Mouse (Mus musculus): ENCODE data around the gene Tcf7l1. TPM values are rescaled to one million over a fixed set of nuclear protein-coding genes. Genes with fewer than 3 reads are reported as not detected.
A peak's percentile ranks its signal among the peaks of the same experiment; 100 is the strongest.

Gene Tcf7l1
- polyA plus RNA-seq, 1 experiment from 2014 or later: 17.0 TPM

DNA sequence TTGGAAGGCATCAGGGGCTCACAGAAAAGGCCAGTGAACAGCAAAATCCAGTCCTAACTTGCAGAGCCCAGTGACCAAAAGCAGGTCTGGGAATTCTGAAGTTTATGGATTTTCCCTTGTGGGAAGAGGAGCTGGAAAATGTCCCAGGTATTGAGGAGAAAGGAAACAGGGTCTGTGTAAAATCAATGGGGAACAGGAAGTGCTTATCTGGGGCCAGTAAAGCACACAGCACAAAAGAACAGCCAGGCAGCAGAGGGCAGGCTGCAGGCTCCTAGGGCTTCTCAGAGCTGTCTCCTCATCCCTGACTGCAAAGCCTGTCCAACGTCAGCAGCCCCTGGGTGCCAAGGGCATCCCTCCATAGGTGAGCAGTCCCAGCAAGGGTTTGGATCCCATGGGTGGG lies 126.1 kb downstream of the Tcf7l1 start:
- no peak overlapping the region for H3K27ac ChIP-seq (ENCODE audit: low read depth, low read length)
- no peaks in the 10 kb centered on the region for H3K27me3 ChIP-seq (ENCODE audit: control insufficient read depth, insufficient read depth, low read length)
- no peak for DNase-seq (ENCODE audit: low spot score)
- H3K4me1 ChIP-seq (replicated peaks; ENCODE audit: control insufficient read depth, insufficient read depth, low read length): no peaks in the 10 kb centered on the region
- H3K4me2 ChIP-seq (replicated peaks; ENCODE audit: low read depth, low read length): no peak overlapping the region
- H3K4me3 ChIP-seq (ENCODE audit: low read depth, low read length): no peak overlapping the region
- H3K36me3 ChIP-seq (ENCODE audit: control insufficient read depth, insufficient read depth, low read length): no peaks in the 10 kb centered on the region
- ATAC-seq (ENCODE audit: low FRiP score): no peak
- H3K9me3 ChIP-seq (ENCODE audit: control insufficient read depth, low read length): no peaks in the 10 kb centered on the region
- WGBS: 17% methylated on average over 1 of the region's 1 CpGs
- H3K9ac ChIP-seq (ENCODE audit: low read depth, low read length): no peak overlapping the region

DNA sequence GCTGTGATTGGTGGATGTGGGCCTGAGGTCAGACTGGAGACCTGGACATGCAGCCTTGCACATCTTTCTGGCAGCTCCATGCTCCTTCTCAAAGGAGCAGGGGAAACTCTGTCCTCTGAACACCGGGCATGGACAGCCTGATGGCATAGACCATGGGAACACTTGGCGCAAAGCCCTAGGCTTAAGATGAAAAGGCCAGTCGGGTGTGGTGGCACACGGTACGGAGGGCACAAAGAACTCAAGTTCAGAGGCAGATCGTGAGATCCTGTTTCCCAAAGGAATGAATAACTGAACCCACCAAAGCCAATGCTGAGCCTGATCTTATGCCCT lies 128.7 kb downstream of the Tcf7l1 start:
- H3K9ac ChIP-seq (ENCODE audit: low read depth, low read length): no peak overlapping the region
- H3K27ac ChIP-seq (ENCODE audit: low read depth, low read length): no peak overlapping the region
- no peaks in the 10 kb centered on the region for H3K36me3 ChIP-seq (ENCODE audit: control insufficient read depth, insufficient read depth, low read length)
- no peak for ATAC-seq (ENCODE audit: low FRiP score)
- H3K9me3 ChIP-seq (ENCODE audit: control insufficient read depth, low read length): no peaks in the 10 kb centered on the region
- H3K27me3 ChIP-seq (ENCODE audit: control insufficient read depth, insufficient read depth, low read length): no peaks in the 10 kb centered on the region
- no peak overlapping the region for H3K4me2 ChIP-seq (replicated peaks; ENCODE audit: low read depth, low read length)
- DNase-seq (ENCODE audit: low spot score): no peak
- H3K4me1 ChIP-seq (replicated peaks; ENCODE audit: control insufficient read depth, insufficient read depth, low read length): no peaks in the 10 kb centered on the region
- no peak overlapping the region for H3K4me3 ChIP-seq (ENCODE audit: low read depth, low read length)
- 87% methylated on average over 6 of the region's 6 CpGs for WGBS

DNA sequence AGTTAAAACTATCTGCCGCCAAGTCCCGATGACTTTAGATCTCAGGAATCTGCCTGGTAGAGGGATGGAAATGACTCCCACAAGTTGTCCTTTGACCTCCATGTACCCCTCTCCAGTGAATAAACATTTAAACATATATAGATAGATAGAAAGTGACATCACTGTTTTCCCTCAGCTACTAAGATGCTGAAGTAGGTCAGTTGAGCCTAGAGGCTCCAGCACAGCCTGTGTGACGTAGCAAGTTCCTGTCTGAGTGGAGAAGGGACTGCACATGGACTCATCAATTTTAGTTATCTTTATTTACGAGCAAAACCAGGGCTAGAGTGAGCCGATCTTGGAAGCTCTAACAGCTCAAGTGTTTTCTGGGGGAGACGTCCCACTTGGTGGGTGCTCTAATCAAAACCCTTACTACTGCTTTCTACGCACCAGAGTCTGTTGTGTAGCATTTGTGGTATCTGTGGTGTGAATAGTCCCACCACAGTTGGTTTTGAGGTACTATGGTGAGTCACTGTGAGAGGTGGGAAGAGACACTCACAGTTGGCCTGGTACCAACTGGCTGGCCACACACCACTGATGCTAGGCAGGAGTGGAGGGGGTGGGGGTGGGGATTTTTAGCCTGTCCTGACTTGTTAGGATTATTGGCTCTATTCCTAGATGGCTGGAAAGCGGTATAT lies 129.2 kb downstream of the Tcf7l1 start:
- no peak for ATAC-seq (ENCODE audit: low FRiP score)
- no peak overlapping the region for H3K4me3 ChIP-seq (ENCODE audit: low read depth, low read length)
- no peak for DNase-seq (ENCODE audit: low spot score)
- no peak overlapping the region for H3K4me2 ChIP-seq (replicated peaks; ENCODE audit: low read depth, low read length)
- H3K9ac ChIP-seq (ENCODE audit: low read depth, low read length): no peak overlapping the region
- no peaks in the 10 kb centered on the region for H3K9me3 ChIP-seq (ENCODE audit: control insufficient read depth, low read length)
- WGBS: 87% methylated on average over 8 of the region's 8 CpGs
- no peaks in the 10 kb centered on the region for H3K4me1 ChIP-seq (replicated peaks; ENCODE audit: control insufficient read depth, insufficient read depth, low read length)
- no peaks in the 10 kb centered on the region for H3K27me3 ChIP-seq (ENCODE audit: control insufficient read depth, insufficient read depth, low read length)
- H3K27ac ChIP-seq (ENCODE audit: low read depth, low read length): no peak overlapping the region
- H3K36me3 ChIP-seq (ENCODE audit: control insufficient read depth, insufficient read depth, low read length): no peaks in the 10 kb centered on the region

DNA sequence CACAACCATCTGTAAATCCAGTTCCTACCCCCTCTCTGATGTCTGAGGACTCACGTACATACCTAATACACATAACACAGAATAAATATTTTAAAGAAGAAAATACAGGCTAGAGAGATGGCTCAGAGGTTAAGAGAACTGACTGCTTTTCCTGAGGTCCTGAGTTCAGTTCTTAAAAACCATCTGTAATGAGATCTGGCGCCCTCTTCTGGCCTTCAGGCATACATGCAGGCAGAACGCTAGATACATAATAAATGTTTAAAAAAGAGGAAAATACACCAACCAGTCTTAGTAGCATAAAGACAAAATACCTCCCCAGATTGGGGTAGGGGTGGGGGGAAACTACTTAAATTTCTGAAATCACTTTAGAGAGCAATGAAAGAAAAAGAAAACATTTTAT lies 131.0 kb downstream of the Tcf7l1 start:
- Histone ChIP-seq H3K36me3 (ENCODE audit: control insufficient read depth, insufficient read depth, low read length) (no peaks in the 10 kb centered on the region), H3K9me3 (ENCODE audit: control insufficient read depth, low read length) (no peaks in the 10 kb centered on the region), H3K4me3 (ENCODE audit: low read depth, low read length) (no peak overlapping the region), H3K4me2 (replicated peaks; ENCODE audit: low read depth, low read length) (no peak overlapping the region), H3K27me3 (ENCODE audit: control insufficient read depth, insufficient read depth, low read length) (no peaks in the 10 kb centered on the region), H3K27ac (ENCODE audit: low read depth, low read length) (no peak overlapping the region), H3K4me1 (replicated peaks; ENCODE audit: control insufficient read depth, insufficient read depth, low read length) (no peaks in the 10 kb centered on the region), H3K9ac (ENCODE audit: low read depth, low read length) (no peak overlapping the region)
- 61% methylated on average over 3 of the region's 3 CpGs for WGBS
- ATAC-seq (ENCODE audit: low FRiP score) (no peak), DNase-seq (ENCODE audit: low spot score) (peak; percentile 53)

DNA sequence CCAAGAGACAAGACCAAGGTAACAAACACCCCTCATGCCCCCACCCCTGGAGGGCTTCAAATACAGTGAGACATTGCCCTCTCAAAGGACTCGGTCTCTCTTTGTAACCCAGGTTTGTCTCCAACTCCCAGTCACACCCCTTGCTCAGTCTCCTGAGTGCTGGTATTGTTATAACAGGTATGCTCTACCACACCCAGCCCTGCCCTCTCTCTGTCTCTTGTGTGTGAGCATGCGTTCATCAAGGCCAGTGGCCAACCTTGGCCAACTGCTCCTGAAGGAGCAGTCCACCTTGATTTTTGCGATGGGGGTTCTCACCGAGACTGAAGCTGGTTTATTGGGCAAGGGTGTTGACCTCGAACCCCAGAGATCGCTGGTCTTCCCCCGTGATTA lies 133.0 kb downstream of the Tcf7l1 start:
- 0 out of 2 replicates have a peak overlapping the region, but pooled peaks have one; percentile 7 for H3K27ac ChIP-seq (ENCODE audit: low read depth, low read length)
- no peaks in the 10 kb centered on the region for H3K27me3 ChIP-seq (ENCODE audit: control insufficient read depth, insufficient read depth, low read length)
- no peak for ATAC-seq (ENCODE audit: low FRiP score)
- H3K4me1 ChIP-seq (replicated peaks; ENCODE audit: control insufficient read depth, insufficient read depth, low read length): no peaks in the 10 kb centered on the region
- DNase-seq (ENCODE audit: low spot score): no peak
- H3K36me3 ChIP-seq (ENCODE audit: control insufficient read depth, insufficient read depth, low read length): no peaks in the 10 kb centered on the region
- H3K4me2 ChIP-seq (replicated peaks; ENCODE audit: low read depth, low read length): no peak overlapping the region
- no peak overlapping the region for H3K9ac ChIP-seq (ENCODE audit: low read depth, low read length)
- H3K4me3 ChIP-seq (ENCODE audit: low read depth, low read length): no peak overlapping the region
- H3K9me3 ChIP-seq (ENCODE audit: control insufficient read depth, low read length): no peaks in the 10 kb centered on the region
- 81% methylated on average over 7 of the region's 7 CpGs for WGBS

DNA sequence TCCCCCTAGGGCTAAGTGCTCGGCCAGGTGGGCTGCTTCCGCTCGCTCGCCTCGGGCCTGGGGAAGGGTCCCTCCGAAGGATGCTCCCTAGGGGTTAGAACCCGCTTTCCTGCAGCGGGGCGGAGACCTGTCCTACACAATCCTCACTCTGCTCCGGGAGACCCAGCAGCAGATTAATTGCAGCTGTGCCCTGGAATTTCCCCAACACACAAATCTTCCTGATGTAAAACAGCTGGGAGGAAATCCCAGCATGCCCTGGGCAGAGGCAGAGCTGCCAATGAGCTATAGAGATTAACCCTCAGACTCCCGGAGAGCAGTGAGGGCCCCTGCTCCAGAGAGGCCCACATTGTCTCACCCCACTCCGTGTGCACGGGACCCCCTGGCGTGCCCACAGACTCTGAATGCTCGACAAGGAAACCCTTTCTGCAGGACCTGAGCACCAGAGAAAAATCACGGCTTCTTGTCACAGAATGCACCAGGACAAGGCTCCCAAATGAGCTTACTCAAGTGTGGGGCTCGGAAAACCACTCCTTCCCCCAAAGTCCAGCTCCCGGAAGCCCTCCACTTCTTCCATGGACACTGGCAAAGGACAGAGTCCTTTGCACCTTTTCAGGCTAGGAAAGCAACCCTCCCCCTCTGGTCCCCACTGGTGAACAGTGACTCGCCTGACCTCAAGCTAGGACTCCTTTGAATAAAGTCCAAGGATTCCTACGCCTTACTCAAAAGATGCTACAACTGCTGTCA lies 133.6 kb downstream of the Tcf7l1 start:
- H3K27me3 ChIP-seq (ENCODE audit: control insufficient read depth, insufficient read depth, low read length): no peaks in the 10 kb centered on the region
- no peaks in the 10 kb centered on the region for H3K4me1 ChIP-seq (replicated peaks; ENCODE audit: control insufficient read depth, insufficient read depth, low read length)
- no peak overlapping the region for H3K4me3 ChIP-seq (ENCODE audit: low read depth, low read length)
- H3K9me3 ChIP-seq (ENCODE audit: control insufficient read depth, low read length): no peaks in the 10 kb centered on the region
- DNase-seq (ENCODE audit: low spot score) (peak; percentile 67), ATAC-seq (ENCODE audit: low FRiP score) (peak; percentile 69; the same call in 1 of the 2 replicates)
- H3K4me2 ChIP-seq (replicated peaks; ENCODE audit: low read depth, low read length): peak overlapping the region; percentile 24; the same call in 1 of the 2 replicates
- no peak overlapping the region for H3K9ac ChIP-seq (ENCODE audit: low read depth, low read length)
- peak overlapping the region; percentile 19 for H3K27ac ChIP-seq (ENCODE audit: low read depth, low read length)
- WGBS: 46% methylated on average over 20 of the region's 20 CpGs
- no peaks in the 10 kb centered on the region for H3K36me3 ChIP-seq (ENCODE audit: control insufficient read depth, insufficient read depth, low read length)

DNA sequence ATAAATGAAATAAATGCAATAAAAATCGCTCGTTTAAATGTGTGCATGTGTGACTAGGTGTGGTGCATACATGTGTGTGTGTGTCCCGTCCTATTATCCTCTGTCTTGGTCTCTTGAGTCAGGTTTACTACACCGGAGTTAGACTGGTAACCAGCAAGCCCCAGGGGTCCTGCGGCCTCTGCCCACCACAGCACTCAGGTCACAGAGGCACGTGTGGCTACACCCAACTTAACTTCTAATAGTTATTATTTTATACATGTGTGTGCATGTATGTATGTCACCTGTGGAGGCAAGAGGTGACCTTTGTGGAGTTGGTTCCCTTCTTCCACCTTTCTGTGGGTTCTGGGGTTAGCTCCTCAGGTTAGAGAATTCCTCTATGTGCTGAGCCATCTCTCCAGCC lies 134.7 kb downstream of the Tcf7l1 start:
- Histone ChIP-seq H3K9ac (ENCODE audit: low read depth, low read length) (no peak overlapping the region), H3K27me3 (ENCODE audit: control insufficient read depth, insufficient read depth, low read length) (no peaks in the 10 kb centered on the region), H3K4me3 (ENCODE audit: low read depth, low read length) (no peak overlapping the region), H3K9me3 (ENCODE audit: control insufficient read depth, low read length) (no peaks in the 10 kb centered on the region), H3K4me2 (replicated peaks; ENCODE audit: low read depth, low read length) (no peak overlapping the region), H3K36me3 (ENCODE audit: control insufficient read depth, insufficient read depth, low read length) (no peaks in the 10 kb centered on the region), H3K27ac (ENCODE audit: low read depth, low read length) (no peak overlapping the region), H3K4me1 (replicated peaks; ENCODE audit: control insufficient read depth, insufficient read depth, low read length) (no peaks in the 10 kb centered on the region)
- WGBS: 91% methylated on average over 6 of the region's 6 CpGs
- ATAC-seq (ENCODE audit: low FRiP score) (no peak), DNase-seq (ENCODE audit: low spot score) (no peak)

DNA sequence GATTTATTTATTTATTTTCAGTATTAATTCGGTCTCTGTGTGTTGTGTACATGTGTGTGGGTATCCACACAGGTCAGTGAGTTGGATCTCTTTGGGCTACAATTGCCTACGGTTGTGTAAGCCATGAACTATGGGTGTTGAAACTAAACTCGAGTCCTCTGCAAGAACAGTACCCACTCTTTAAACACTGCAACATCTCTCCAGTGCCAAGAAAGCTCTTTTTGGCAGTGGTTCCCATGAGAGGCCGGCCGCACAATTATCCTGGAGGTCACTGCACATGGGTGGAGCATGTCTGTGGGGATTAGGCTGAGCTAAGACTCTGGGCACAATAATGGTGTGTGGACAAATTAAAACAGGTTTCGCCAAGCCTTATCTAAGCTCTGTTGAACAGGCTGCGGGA lies 135.6 kb downstream of the Tcf7l1 start:
- DNase-seq (ENCODE audit: low spot score) (no peak), ATAC-seq (ENCODE audit: low FRiP score) (no peak)
- 95% methylated on average over 7 of the region's 7 CpGs for WGBS
- Histone ChIP-seq H3K27me3 (ENCODE audit: control insufficient read depth, insufficient read depth, low read length) (no peaks in the 10 kb centered on the region), H3K4me1 (replicated peaks; ENCODE audit: control insufficient read depth, insufficient read depth, low read length) (no peaks in the 10 kb centered on the region), H3K36me3 (ENCODE audit: control insufficient read depth, insufficient read depth, low read length) (no peaks in the 10 kb centered on the region), H3K4me3 (ENCODE audit: low read depth, low read length) (no peak overlapping the region), H3K27ac (ENCODE audit: low read depth, low read length) (no peak overlapping the region), H3K4me2 (replicated peaks; ENCODE audit: low read depth, low read length) (no peak overlapping the region), H3K9ac (ENCODE audit: low read depth, low read length) (no peak overlapping the region), H3K9me3 (ENCODE audit: control insufficient read depth, low read length) (no peaks in the 10 kb centered on the region)

DNA sequence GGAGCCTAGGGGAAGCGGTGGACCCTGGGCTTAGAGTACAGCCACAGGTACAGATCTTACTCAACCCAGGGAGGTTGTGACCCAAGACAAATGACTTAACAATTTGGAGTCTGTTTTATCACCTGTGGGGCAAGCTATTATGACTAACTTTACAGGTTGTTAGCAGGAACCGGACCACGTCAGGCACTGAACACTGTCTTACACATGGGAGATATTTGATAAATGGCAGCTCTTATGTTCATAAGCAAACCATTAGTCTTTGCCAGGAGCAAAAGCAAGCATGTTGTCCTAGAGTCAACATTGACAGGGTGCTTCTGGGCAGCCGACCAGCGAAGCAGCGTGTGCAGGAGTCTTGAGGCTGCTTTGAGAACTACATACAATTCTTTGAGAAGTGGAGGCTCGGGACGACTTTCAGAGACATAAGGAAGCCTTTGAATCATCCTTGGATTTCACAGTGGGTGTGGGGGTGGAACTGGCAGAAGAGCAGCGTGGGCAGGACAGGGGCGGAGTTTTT lies 138.7 kb downstream of the Tcf7l1 start:
- H3K4me1 ChIP-seq (replicated peaks; ENCODE audit: control insufficient read depth, insufficient read depth, low read length): no peaks in the 10 kb centered on the region
- H3K4me3 ChIP-seq (ENCODE audit: low read depth, low read length): no peak overlapping the region
- DNase-seq (ENCODE audit: low spot score): no peak
- no peak overlapping the region for H3K9ac ChIP-seq (ENCODE audit: low read depth, low read length)
- no peaks in the 10 kb centered on the region for H3K36me3 ChIP-seq (ENCODE audit: control insufficient read depth, insufficient read depth, low read length)
- no peaks in the 10 kb centered on the region for H3K27me3 ChIP-seq (ENCODE audit: control insufficient read depth, insufficient read depth, low read length)
- H3K27ac ChIP-seq (ENCODE audit: low read depth, low read length): no peak overlapping the region
- ATAC-seq (ENCODE audit: low FRiP score): no peak
- 82% methylated on average over 10 of the region's 10 CpGs for WGBS
- no peak overlapping the region for H3K4me2 ChIP-seq (replicated peaks; ENCODE audit: low read depth, low read length)
- no peaks in the 10 kb centered on the region for H3K9me3 ChIP-seq (ENCODE audit: control insufficient read depth, low read length)

Data from hindbrain, embryonic 11.5 days (tissue).